Mouse (Mus musculus) hindbrain, embryonic 16.5 days (tissue): Measurements from ENCODE around the gene Ereg. TPM values are rescaled to one million over a fixed set of nuclear protein-coding genes. Genes with fewer than 3 reads are reported as not detected.

Source experiments
- ATAC-seq: fragments of 200-750 bp; cut with Nextera tagmentation; 2 replicates; pipeline ENCODE4 v1.8.0; 2017; ENCODE audit warnings: moderate TSS enrichment, moderate library complexity
- H3K27ac ChIP-seq: fragments of 300-500 bp; sonication (generic); 2 replicates; pipeline ENCODE4 v1.5.1; 2014; ENCODE audit warnings: low read depth, mild to moderate bottlenecking, control low read depth, low read length, moderate library complexity
- H3K27me3 ChIP-seq: fragments of 300-500 bp; sonication (generic); replicated peaks from 2 replicates; pipeline ENCODE4 v1.6.1; 2014; ENCODE audit warnings: low read length; ENCODE audit not compliant: control insufficient read depth, insufficient read depth
- H3K36me3 ChIP-seq: fragments of 300-500 bp; sonication (generic); 2 replicates; pipeline ENCODE4 v1.6.1; 2014; ENCODE audit warnings: mild to moderate bottlenecking, low read length, moderate library complexity, mixed read lengths; ENCODE audit not compliant: control insufficient read depth, insufficient read depth
- H3K4me1 ChIP-seq: fragments of 300-500 bp; sonication (generic); 2 replicates; pipeline ENCODE4 v1.6.1; 2014; ENCODE audit warnings: low read depth, low read length; ENCODE audit not compliant: control insufficient read depth, insufficient read depth
- H3K4me2 ChIP-seq: fragments of 300-500 bp; sonication (generic); 2 replicates; pipeline ENCODE4 v1.6.1; 2014; ENCODE audit warnings: mild to moderate bottlenecking, low read length, control low read depth, moderate library complexity
- H3K4me3 ChIP-seq: fragments of 300-500 bp; sonication (generic); 2 replicates; pipeline ENCODE4 v1.5.1; 2014; ENCODE audit warnings: mild to moderate bottlenecking, low read length, control low read depth, moderate library complexity
- H3K9ac ChIP-seq: fragments of 300-500 bp; sonication (generic); 2 replicates; pipeline ENCODE4 v1.6.1; 2014; ENCODE audit warnings: low read depth, mild to moderate bottlenecking, control low read depth, low read length, moderate library complexity
- H3K9me3 ChIP-seq: fragments of 300-500 bp; sonication (generic); 2 replicates; pipeline ENCODE4 v1.6.1; 2014; ENCODE audit warnings: mild to moderate bottlenecking, low read length, moderate library complexity; ENCODE audit not compliant: control insufficient read depth
- WGBS: fragments of 180-500 bp; shearing (Covaris S2); extraction: QIAGEN DNeasy Blood & Tissue Kit; methylation state at CpG from one replicate; pipeline ENCODE4 v1.1.7; 2014; 5-methylcytosine and 5-hydroxymethylcytosine counted together
- polyA plus RNA-seq: library from polyadenylated mRNA; unstranded; fragments of >200 nt; fragmentation: Nextera tagmentation; extraction: Ambion mirVana; gene quantifications from 2 replicates; pipeline ENCODE4 v1.2.1, GENCODE M21; 2015

Ereg gene
- polyA plus RNA-seq, 1 experiment from 2014 or later = not detected

DNA sequence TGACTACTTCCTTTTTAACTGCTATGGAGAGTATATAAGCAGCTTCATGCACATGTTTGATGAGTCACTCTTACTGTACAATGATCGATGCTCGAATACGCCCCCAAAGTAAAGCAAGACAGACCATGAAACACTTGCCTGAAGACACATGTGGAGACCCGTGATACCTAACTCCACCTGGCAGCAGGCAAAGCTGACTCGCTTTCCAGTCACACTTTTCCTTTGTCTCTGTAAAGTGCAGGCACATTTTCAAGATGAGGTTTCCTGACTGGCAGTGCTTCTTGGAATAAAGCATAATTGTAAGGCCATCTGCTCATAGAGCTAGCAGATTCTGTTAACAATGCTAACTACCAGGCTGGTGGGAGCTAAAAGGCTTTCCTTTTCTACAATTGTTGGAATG, 27.3 kb downstream of the Ereg start:
- no peak for ATAC-seq
- no peak overlapping the region for H3K9ac ChIP-seq
- WGBS = 92% methylated on average over 5 of the region's 5 CpGs
- H3K27me3 ChIP-seq = no peaks in the 10 kb centered on the region
- H3K36me3 ChIP-seq = no peaks in the 10 kb centered on the region
- H3K9me3 ChIP-seq = no peaks in the 10 kb centered on the region
- H3K4me1 ChIP-seq = no peaks in the 10 kb centered on the region
- no peak overlapping the region for H3K4me2 ChIP-seq
- H3K27ac ChIP-seq = no peak overlapping the region
- no peak overlapping the region for H3K4me3 ChIP-seq

DNA sequence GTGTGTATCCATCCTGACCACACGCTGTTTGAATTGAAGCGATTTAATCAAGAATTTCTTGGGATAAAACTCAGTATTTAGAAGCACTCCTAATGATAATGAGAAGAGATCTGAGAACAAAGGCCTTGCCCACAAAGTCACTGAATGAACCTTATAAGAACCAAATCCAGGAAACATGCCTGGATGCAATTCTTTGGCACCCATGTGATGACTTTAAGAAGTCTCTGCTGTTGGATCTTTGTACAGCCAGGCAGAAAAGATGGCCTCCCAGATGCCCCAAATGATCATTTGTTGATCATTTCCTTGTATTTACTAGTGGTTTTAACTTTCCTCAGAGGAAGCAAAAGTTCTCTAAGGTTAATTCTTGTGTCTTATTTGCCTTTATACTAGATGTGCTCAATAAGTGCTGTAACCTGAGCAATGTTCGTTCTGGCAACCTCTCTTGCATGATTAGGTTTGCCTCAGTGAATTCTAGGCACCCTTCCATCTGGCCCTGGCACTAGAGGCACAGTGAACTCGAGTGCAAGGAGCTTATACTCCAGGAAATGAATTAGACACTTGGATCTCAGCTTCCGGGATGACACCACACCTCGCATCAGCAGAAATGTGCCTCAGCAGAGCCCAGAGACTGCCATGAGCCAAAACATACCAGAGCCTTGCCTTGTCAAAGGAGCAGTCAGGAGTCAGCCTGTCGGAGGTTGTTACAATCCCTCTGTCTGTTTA, 29.7 kb downstream of the Ereg start:
- H3K27ac ChIP-seq = no peak overlapping the region
- H3K4me2 ChIP-seq = no peak overlapping the region
- H3K4me3 ChIP-seq = no peak overlapping the region
- H3K9ac ChIP-seq = no peak overlapping the region
- WGBS = 65% methylated on average over 7 of the region's 7 CpGs
- no peaks in the 10 kb centered on the region for H3K36me3 ChIP-seq
- H3K4me1 ChIP-seq = no peaks in the 10 kb centered on the region
- ATAC-seq = peak; percentile 86
- no peaks in the 10 kb centered on the region for H3K9me3 ChIP-seq
- no peaks in the 10 kb centered on the region for H3K27me3 ChIP-seq

DNA sequence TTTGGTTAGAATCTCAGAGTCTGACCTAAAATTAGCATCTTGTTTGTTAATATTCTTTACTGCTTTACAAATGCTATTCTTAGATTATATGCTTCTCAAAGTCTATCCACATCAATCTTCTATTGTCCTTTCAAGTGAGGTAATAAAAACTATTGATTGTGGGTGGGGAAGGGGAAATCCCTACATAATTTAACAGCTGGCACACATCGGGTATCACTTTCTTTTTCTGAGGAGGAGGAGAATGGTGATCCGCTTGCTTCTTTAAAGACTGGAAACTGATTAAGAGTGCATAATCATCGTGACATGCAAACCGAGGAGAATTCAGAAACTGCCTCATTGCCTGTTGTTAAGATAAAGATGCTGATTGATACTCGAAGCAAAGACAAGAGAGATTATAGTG, 31.8 kb downstream of the Ereg start:
- Histone ChIP-seq H3K9me3 (no peaks in the 10 kb centered on the region), H3K4me3 (no peak overlapping the region), H3K27ac (no peak overlapping the region), H3K27me3 (no peaks in the 10 kb centered on the region), H3K9ac (no peak overlapping the region), H3K4me2 (no peak overlapping the region), H3K4me1 (no peaks in the 10 kb centered on the region), H3K36me3 (no peaks in the 10 kb centered on the region)
- no peak for ATAC-seq
- 70% methylated on average over 5 of the region's 5 CpGs for WGBS

DNA sequence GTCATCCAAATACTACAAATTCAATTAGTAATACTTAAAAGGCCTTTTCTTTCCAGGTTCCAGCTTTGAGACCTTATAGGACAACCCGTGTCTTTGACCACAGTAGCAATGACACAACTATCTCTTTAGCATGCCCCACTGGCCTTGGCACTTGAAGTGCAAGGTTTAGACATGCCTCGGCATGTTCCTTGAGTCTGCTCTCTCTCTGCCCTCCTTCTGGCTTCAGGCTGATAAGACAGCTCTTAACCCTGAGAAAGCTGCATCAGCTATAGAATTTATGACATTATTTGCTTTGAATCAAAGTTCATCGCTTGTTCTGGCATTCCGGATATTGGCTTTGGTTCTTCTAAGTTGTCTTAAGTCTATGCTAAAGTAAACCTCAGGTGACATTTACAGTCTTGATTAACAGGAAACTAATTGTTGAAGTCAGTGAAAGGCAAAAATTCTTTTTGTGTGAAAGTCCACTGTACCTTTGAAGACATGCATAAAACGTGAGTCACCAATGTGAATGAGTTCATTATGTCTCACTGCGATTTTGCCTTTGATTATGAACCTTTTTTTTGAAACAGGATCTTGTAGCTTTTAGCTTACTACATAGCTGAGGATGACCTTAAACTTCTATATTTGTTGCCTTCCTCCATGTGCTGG, 35.7 kb downstream of the Ereg start:
- no peak overlapping the region for H3K9ac ChIP-seq
- no peak overlapping the region for H3K4me2 ChIP-seq
- H3K4me3 ChIP-seq = no peak overlapping the region
- no peak for ATAC-seq
- H3K27me3 ChIP-seq = no peaks in the 10 kb centered on the region
- H3K9me3 ChIP-seq = no peaks in the 10 kb centered on the region
- H3K27ac ChIP-seq = no peak overlapping the region
- H3K4me1 ChIP-seq = no peaks in the 10 kb centered on the region
- 93% methylated on average over 6 of the region's 6 CpGs for WGBS
- no peaks in the 10 kb centered on the region for H3K36me3 ChIP-seq

DNA sequence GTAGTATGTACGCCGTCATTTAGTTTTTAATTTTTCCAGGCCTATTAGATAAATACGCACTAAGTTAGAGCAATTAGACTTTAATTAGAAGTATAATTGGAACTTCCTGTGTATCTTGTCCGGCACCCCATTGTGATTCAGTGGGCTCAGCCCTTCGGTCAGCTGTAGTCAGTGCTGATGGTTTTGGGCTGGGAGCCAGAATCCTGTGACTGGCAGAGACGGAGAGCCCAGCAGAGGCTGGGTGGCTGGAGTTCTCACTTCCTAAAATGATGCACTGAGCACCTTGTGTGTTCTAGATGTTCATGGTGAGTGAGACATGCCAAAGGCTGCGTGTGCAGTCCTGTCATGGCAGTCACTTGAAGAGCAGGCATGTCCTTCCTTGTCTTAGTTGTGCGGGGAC, 36.6 kb downstream of the Ereg start:
- no peaks in the 10 kb centered on the region for H3K9me3 ChIP-seq

DNA sequence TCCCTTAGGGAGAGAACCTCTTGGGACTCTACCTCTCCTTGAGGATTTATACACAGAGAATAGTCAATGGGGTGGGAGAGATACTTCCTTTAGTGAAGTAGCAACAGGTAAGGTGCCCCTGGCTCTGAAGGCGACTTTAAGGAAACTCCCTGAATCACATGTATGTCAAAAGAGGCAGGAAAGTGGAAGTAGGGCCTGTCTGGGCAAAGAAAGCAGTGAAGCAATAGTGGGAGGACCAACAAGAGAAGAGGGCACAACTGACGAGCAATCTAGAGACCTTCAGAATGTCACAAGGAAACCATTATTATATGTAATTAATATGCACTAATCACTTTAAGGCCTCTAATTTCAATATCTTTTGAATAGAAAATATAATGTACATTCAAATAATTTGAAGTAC, 39.5 kb downstream of the Ereg start:
- WGBS = 93% methylated on average over 2 of the region's 2 CpGs
- ATAC-seq = no peak

More for the DNA sequence above, 36.6 kb downstream of the Ereg start:
- Histone ChIP-seq H3K36me3 (no peaks in the 10 kb centered on the region), H3K27ac (no peak overlapping the region), H3K4me2 (no peak overlapping the region), H3K27me3 (no peaks in the 10 kb centered on the region), H3K4me3 (no peak overlapping the region), H3K9ac (no peak overlapping the region), H3K4me1 (no peaks in the 10 kb centered on the region)
- WGBS = 74% methylated on average over 8 of the region's 8 CpGs
- no peak for ATAC-seq

DNA sequence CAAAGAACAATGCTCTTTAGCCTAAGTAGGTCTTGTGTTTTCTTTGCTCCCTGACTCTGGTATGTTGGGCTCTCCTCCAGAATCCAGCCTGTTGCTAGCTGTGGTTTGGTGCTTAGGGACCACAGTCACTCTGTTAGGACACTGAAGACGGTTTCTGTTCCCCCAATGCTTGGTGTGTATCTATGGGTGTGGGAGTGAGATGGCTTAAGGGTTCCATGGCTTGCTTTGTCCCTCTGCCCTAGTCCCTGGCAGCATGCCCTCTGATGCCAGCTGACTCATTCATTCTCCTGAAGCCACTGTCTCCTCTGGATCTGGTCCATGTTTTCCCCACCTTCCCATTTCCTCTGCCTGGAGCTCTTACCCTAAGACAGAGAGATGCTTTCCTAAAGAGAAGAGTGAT, 40.2 kb downstream of the Ereg start:
- WGBS = 65% methylated on average over 1 of the region's 1 CpGs
- no peak overlapping the region for H3K9ac ChIP-seq
- no peaks in the 10 kb centered on the region for H3K36me3 ChIP-seq
- no peaks in the 10 kb centered on the region for H3K27me3 ChIP-seq
- no peak overlapping the region for H3K4me3 ChIP-seq
- no peaks in the 10 kb centered on the region for H3K4me1 ChIP-seq
- no peak for ATAC-seq
- H3K27ac ChIP-seq = no peak overlapping the region
- no peak overlapping the region for H3K4me2 ChIP-seq
- no peaks in the 10 kb centered on the region for H3K9me3 ChIP-seq

More for the DNA sequence above, 39.5 kb downstream of the Ereg start:
- H3K27ac ChIP-seq = no peak overlapping the region
- no peaks in the 10 kb centered on the region for H3K27me3 ChIP-seq
- H3K4me2 ChIP-seq = no peak overlapping the region
- no peak overlapping the region for H3K9ac ChIP-seq
- H3K4me1 ChIP-seq = no peaks in the 10 kb centered on the region
- no peak overlapping the region for H3K4me3 ChIP-seq
- no peaks in the 10 kb centered on the region for H3K36me3 ChIP-seq
- H3K9me3 ChIP-seq = no peaks in the 10 kb centered on the region

DNA sequence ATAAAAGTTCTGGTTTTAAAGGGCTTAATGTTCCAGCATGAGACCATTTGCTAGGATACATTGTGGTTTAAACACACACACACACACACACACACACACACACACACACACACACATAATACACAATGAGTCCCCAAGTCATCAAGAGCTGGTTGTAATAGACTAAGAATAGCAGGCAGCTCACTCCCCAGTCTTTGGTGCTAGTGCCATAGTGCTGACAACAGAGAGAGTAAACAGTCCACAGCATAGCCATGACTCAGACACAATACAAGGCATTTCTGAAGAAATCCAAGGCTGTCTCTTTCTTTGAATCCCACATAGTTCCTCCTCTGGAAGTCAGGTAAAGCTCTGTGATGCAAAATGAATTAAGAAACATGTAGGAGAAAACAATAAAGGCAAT, 44.2 kb downstream of the Ereg start:
- H3K4me1 ChIP-seq = no peaks in the 10 kb centered on the region
- H3K36me3 ChIP-seq = no peaks in the 10 kb centered on the region
- H3K9ac ChIP-seq = no peak overlapping the region
- ATAC-seq = no peak
- no peak overlapping the region for H3K27ac ChIP-seq
- no peaks in the 10 kb centered on the region for H3K27me3 ChIP-seq
- H3K4me3 ChIP-seq = no peak overlapping the region
- no peaks in the 10 kb centered on the region for H3K9me3 ChIP-seq
- H3K4me2 ChIP-seq = no peak overlapping the region

DNA sequence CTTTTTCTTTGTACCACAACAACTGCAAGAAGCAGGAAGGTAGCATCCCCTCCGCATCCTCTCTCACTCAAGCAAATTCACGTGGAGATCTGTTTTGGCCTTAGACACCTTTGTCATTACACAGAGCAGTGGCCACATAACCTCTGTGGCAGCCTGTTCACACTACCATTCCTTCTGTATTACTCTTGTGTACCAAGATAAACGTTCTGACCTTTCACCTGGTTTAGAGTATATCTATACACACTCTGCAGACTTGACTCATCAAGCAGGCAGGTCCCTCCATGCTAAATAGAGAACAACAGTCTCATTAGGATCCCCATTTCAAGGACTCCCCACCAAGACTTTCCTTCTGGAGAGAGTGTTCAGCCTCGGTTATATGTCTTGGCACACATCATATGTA, 49.0 kb downstream of the Ereg start:
- no peak overlapping the region for H3K4me3 ChIP-seq
- no peaks in the 10 kb centered on the region for H3K36me3 ChIP-seq
- no peak overlapping the region for H3K9ac ChIP-seq
- WGBS = 84% methylated on average over 4 of the region's 4 CpGs
- H3K4me1 ChIP-seq = no peaks in the 10 kb centered on the region
- no peak overlapping the region for H3K4me2 ChIP-seq
- H3K27ac ChIP-seq = no peak overlapping the region
- ATAC-seq = no peak
- H3K27me3 ChIP-seq = no peaks in the 10 kb centered on the region
- no peaks in the 10 kb centered on the region for H3K9me3 ChIP-seq
